Mouse (Mus musculus) granulocyte monocyte progenitor cell, adult 5-6 weeks (primary cell): ENCODE data around the gene Cfap299. TPM values are rescaled to one million over a fixed set of nuclear protein-coding genes. Genes with fewer than 3 reads are reported as not detected.

Experiments
- ATAC-seq: replicated peaks from 2 replicates; pipeline ENCODE4 v1.8.0; 2016; ENCODE audit warnings: mild to moderate bottlenecking, moderate TSS enrichment, inconsistent platforms; ENCODE audit not compliant: poor library complexity, severe bottlenecking
- total RNA-seq, 2 experiments: library from RNA; stranded (forward) in 1 of 2; stranded (reverse) in 1 of 2; fragments of 200-712, 200-1000 nt in 1 of 2; fragments of >200 nt in 1 of 2; fragmentation: Nextera tagmentation in 1 of 2; gene quantifications; 2 replicates each; pipeline ENCODE4 v1.2.3; 2014 to 2017

Gene Cfap299
- total RNA-seq, 2 experiments from 2014 or later, result not detected

GRCm38 (mm10) chr5:98790894-98791607 is 461.9 kb downstream of the Cfap299 start:
- no peak for ATAC-seq

- ATAC-seq, result no peak
Observed at GRCm38 (mm10) chr5:98801495-98801894, 472.4 kb downstream of the Cfap299 start.

- ATAC-seq, result no peak
Observed at GRCm38 (mm10) chr5:98804761-98805160, 475.7 kb downstream of the Cfap299 start.

- ATAC-seq, result no peak
Observed at GRCm38 (mm10) chr5:98806492-98806891, 477.4 kb downstream of the Cfap299 start.

- ATAC-seq, result no peak
Observed at GRCm38 (mm10) chr5:98807022-98807421, 477.9 kb downstream of the Cfap299 start.

- ATAC-seq, result no peak
Observed at GRCm38 (mm10) chr5:98807953-98808352, 478.8 kb downstream of the Cfap299 start.

- no peak for ATAC-seq
Observed at GRCm38 (mm10) chr5:98812380-98812779, 483.3 kb downstream of the Cfap299 start.

- ATAC-seq, result no peak
Observed at GRCm38 (mm10) chr5:98815269-98815668, 486.2 kb downstream of the Cfap299 start.

GRCm38 (mm10) chr5:98833760-98834159 is 504.7 kb downstream of the Cfap299 start:
- ATAC-seq, result no peak

GRCm38 (mm10) chr5:98834300-98834699 is 505.2 kb downstream of the Cfap299 start:
- no peak for ATAC-seq

GRCm38 (mm10) chr5:98842600-98843310 is 513.7 kb downstream of the Cfap299 start:
- ATAC-seq, result no peak

- no peak for ATAC-seq
Observed at GRCm38 (mm10) chr5:98844664-98845063, 515.6 kb downstream of the Cfap299 start.

Other genes with a start within 250 kb of the Cfap299 start
- gene Prdm8, start 162.1 kb upstream of the Cfap299 start, total RNA-seq (2014; fragmentation: Nextera tagmentation), result not detected in 2 replicates
- not detected in 2 replicates for gene Prdm8, start 162.1 kb upstream of the Cfap299 start, total RNA-seq (2017)
- not detected in 2 replicates for gene Fgf5, start 75.1 kb upstream of the Cfap299 start, total RNA-seq (2014; fragmentation: Nextera tagmentation)
- gene Fgf5, start 75.1 kb upstream of the Cfap299 start, total RNA-seq (2017), result not detected in 2 replicates
- not detected in 2 replicates for gene Gm11111, start 223.4 kb downstream of the Cfap299 start, total RNA-seq (2014; fragmentation: Nextera tagmentation)
- gene Gm11111, start 223.4 kb downstream of the Cfap299 start, total RNA-seq (2017), result not detected in 2 replicates